Mouse (Mus musculus): ENCODE measurements around the gene M6pr.

DNA sequence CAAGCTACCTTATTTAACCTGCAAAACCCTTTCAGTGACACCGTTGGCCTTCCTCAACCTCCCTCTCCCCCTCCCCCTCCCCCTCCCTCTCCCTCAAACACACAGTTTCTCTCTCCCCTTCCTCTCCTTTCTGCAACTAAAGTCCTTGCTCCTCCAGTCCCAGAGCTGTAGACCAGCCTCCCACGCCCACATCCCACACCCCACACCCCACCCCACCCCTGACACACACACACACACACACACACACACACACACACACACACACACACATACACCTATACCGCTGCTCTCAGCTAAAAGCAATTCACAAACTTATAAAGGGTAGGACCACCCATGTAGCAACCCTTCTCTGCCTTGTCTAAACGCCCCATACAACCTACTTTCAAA lies 10.3 kb upstream of the M6pr start:
- TF ChIP-seq POLR2A (IDR thresholded peaks at IDR 0.05; ENCODE audit: control insufficient read depth, extremely low read depth, insufficient read depth, low read length, poor library complexity) (no peak), CTCF (IDR thresholded peaks at IDR 0.05; ENCODE audit: borderline replicate concordance, control insufficient read depth, extremely low read depth, insufficient read depth, low read length, poor library complexity) (no peak)
